Mouse (Mus musculus) kidney, adult 2 months (tissue): ENCODE results near the gene Cyfip2.

Experiments
- CTCF ChIP-seq: fragments of 200-500 bp; conservative IDR thresholded peaks from 2 replicates; pipeline ENCODE4 v1.5.1; 2011; ENCODE audit warnings: low read depth, mild to moderate bottlenecking, control low read depth, low read length, moderate library complexity, mixed read lengths; ENCODE audit not compliant: insufficient read depth, insufficient read length
- POLR2A ChIP-seq: fragments of 200-500 bp; IDR thresholded peaks from one replicate; pipeline ENCODE4 v1.6.1; 2011; ENCODE audit warnings: low read depth, low read length, control low read depth

DNA sequence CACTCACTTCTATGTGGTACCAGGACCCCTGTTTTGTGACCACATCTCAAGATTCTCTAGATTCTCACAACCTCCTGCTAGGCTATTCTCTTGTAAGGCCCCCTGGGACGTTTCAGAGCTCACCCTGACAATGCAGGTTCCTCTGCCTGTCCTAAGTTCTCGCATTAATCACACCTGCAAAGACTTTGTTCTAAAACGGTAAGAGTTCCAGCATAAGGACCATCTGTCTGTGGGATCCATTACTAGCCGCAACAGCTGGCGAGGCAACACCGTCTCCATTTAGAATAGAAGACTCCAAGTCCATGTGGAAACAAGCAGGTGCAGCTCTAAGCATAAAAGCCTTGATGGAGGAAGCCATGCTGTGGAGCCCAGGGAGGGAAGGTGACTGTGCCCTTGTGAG, 82.5 kb downstream of the Cyfip2 start:
- TF ChIP-seq CTCF = no peak
- no peak for TF ChIP-seq POLR2A
